Mouse (Mus musculus) Patski (cell line): ENCODE measurements around the gene Pdpk1. TPM values are rescaled to one million over a fixed set of nuclear protein-coding genes. Genes with fewer than 3 reads are reported as not detected.

Experiments used
- ATAC-seq: fragments of 100-300 bp; one replicate; pipeline ENCODE4 v1.8.0; 2021
- CTCF ChIA-PET: fragments of 350-600 bp; sonication (Branson Sonifier 250); formaldehyde crosslinking; loops from one replicate; lab custom pipeline; 2022; ENCODE audit warnings: inconsistent platforms; lab: Charles Lee
- POLR2A ChIA-PET: fragments of 350-600 bp; sonication (Branson Sonifier 250); formaldehyde crosslinking; loops from one replicate; lab custom pipeline; 2022; ENCODE audit warnings: antibody characterized with exemption, inconsistent platforms; lab: Charles Lee
- DNase-seq: peaks from one replicate; pipeline ENCODE4 v3.0.0-alpha.2; 2011; ENCODE audit warnings: low read depth, low spot score
- H3K27me3 ChIP-seq: fragments of 371-371 bp; one replicate; pipeline ENCODE4 v1.5.1; 2021
- CTCF ChIP-seq: fragments of 100-300 bp; IDR thresholded peaks from one replicate; pipeline ENCODE4 v1.5.1; 2021
- in situ Hi-C: fragments of 300-500 bp; cut with MboI; formaldehyde crosslinking; loops from 3 replicates; pipeline ENCODE4 v1.11.1; 2018; ENCODE audit warnings: low pct_unique_long_range_greater_than_20kb, mixed read lengths
- polyA plus RNA-seq: library from polyadenylated mRNA; unstranded; gene quantifications from one replicate; pipeline ENCODE4 v1.2.3, GENCODE M21; 2021

Pdpk1 gene
- polyA plus RNA-seq, 1 experiment from 2014 or later = 31.3 TPM

DNA sequence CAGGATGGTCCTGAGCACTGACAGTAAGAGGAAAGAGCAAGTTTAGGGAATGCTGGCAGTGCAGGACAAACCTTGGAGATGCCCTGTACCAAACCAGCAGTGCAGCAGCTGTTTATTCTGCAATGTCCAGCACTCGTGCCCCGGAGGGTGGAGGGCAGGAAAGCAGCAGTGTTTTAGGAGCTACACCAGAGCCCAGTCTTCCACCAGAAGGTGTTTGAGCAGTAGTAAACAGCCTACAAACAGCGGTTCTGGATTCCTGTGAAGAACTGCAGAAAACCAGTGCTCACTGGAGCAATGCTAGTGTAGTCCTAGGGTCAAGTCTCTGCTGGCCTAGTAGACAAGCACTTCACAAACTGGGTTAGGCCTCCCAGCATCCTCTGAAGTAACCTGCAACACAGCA, 23.5 kb upstream of the Pdpk1 start:
- in situ Hi-C loops = loop anchor here (10.0 kb wide), 1 partner anchor 211 kb away; no protein-coding TSS in a partner anchor
- POLR2A ChIA-PET = no interaction called here
- ATAC-seq = no peak

DNA sequence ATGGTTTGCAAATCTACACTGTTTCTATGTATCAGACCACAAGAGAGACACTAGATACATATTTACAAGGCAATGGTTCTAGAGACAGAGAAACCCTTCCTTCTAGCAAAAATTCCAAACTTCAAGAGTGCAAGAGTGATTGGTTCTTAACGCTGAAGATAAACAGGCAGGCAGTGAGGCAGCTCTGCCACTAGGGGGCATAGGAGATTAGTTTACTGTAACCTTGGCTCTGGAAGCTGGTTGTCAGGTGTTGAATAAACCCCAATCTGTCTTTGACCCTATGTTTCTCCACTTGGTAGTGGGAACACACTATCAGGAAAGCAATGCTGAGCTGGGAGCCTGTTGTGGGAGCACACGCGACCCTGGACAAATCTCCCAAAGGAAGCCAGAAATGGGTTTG, 22.7 kb upstream of the Pdpk1 start:
- no peak for ATAC-seq

More for the DNA sequence above, 23.5 kb upstream of the Pdpk1 start:
- no peak for DNase-seq
- no peaks in the 10 kb centered on the region for H3K27me3 ChIP-seq
- no peak for TF ChIP-seq CTCF
- CTCF ChIA-PET = interaction anchor here (1.0 to 1.5 kb wide), 2 partner anchors 11 to 216 kb away, joined by 3 to 5 read pairs; partner anchors contain the start of gene Amdhd2

DNA sequence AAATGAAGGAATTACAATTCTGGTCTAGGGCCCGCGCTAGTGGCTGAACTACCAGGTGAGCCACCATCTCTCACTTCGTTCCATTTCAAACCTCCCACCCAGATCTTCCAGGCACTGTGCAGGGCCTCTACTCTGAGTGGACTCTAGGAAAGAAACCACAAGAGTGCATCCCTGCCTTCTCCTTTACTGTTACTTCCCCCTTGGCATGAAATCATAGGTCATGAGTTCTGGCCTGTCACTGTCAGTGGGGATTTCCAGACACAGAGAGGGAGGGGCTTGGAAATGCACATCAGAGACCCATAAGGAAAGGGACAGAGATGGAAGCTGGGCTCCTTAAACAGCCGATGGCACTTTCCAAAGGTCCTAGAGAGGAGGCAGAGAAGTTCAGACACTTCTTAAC, 21.0 kb upstream of the Pdpk1 start:
- ATAC-seq (no peak), DNase-seq (no peak)
- no peak for TF ChIP-seq CTCF
- CTCF ChIA-PET = interaction anchor here (1.2 kb wide), 1 partner anchor 8 kb away, joined by 3 read pairs; no protein-coding TSS in a partner anchor
- no peaks in the 10 kb centered on the region for H3K27me3 ChIP-seq
- in situ Hi-C loops = loop anchor here (10.0 kb wide), 1 partner anchor 213 kb away; no protein-coding TSS in a partner anchor
- POLR2A ChIA-PET = interaction anchor here (1.2 kb wide), 1 partner anchor 262 kb away, joined by 3 read pairs; no protein-coding TSS in a partner anchor

More for the DNA sequence above, 22.7 kb upstream of the Pdpk1 start:
- TF ChIP-seq CTCF = peak; percentile 96
- POLR2A ChIA-PET = no interaction called here
- CTCF ChIA-PET = interaction anchor here (0.7 to 1.7 kb wide), 10 partner anchors 9 to 250 kb away, joined by 3 to 5 read pairs (median 3); partner anchors contain the start of genes Amdhd2 and Tedc2
- no peaks in the 10 kb centered on the region for H3K27me3 ChIP-seq
- in situ Hi-C loops = loop anchor here (10.0 kb wide), 1 partner anchor 211 kb away; no protein-coding TSS in a partner anchor
- DNase-seq = no peak

DNA sequence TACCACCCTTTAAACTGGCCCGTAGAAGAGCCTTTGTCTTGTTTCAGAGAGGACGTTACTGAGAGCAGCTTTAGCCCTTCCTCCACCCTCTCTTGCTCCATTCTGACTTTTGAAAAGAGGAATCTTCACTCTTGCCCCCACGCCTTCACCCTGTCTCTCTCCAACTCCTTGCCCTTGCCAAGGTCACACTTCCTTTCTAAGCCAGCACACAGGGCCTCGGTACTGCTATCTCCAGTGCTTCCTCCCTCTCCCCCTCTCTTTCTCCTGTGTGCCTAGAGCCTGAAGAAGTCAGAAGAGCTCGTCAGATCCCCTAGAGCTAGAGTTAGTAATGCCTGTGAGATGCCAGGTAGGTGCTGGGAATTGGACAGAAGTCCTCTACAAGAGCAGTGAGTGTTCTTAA, 20.0 kb upstream of the Pdpk1 start:
- CTCF ChIA-PET = interaction anchor here (1.2 kb wide), 1 partner anchor 9 kb away, joined by 3 read pairs; no protein-coding TSS in a partner anchor
- H3K27me3 ChIP-seq = no peaks in the 10 kb centered on the region
- no peak for TF ChIP-seq CTCF
- in situ Hi-C loops = loop anchor here (10.0 kb wide), 1 partner anchor 214 kb away; no protein-coding TSS in a partner anchor
- DNase-seq (no peak), ATAC-seq (no peak)
- POLR2A ChIA-PET = interaction anchor here (1.1 kb wide), 1 partner anchor 17 kb away, joined by 3 read pairs; no protein-coding TSS in a partner anchor

DNA sequence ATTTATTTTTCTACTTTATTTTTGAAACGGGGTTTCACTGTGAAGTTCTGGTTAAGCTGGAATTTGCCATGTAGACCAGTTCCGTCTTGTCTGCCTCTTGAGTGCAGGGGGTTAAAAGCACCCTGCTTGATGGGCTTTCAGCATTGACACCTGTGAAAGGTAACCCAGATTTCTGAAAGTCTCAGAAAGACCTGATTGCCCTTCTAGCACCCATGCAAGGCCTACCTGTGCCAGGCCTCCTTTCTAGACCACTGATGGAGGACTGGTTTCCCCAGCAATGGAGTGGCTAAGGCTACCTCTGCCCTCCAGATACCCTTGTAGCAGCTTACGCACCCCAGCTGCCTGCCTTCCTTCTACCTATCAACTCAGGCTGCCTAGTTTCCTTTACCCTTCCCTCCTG, 19.4 kb upstream of the Pdpk1 start:
- DNase-seq (no peak), ATAC-seq (no peak)
- ChIA-PET POLR2A (interaction anchor here (0.8 to 1.1 kb wide), 2 partner anchors 16 to 53 kb away, joined by 3 read pairs; no protein-coding TSS in a partner anchor), CTCF (no interaction called here)
- no peak for TF ChIP-seq CTCF
- H3K27me3 ChIP-seq = no peaks in the 10 kb centered on the region
- in situ Hi-C loops = loop anchor here (10.0 kb wide), 1 partner anchor 215 kb away; no protein-coding TSS in a partner anchor

DNA sequence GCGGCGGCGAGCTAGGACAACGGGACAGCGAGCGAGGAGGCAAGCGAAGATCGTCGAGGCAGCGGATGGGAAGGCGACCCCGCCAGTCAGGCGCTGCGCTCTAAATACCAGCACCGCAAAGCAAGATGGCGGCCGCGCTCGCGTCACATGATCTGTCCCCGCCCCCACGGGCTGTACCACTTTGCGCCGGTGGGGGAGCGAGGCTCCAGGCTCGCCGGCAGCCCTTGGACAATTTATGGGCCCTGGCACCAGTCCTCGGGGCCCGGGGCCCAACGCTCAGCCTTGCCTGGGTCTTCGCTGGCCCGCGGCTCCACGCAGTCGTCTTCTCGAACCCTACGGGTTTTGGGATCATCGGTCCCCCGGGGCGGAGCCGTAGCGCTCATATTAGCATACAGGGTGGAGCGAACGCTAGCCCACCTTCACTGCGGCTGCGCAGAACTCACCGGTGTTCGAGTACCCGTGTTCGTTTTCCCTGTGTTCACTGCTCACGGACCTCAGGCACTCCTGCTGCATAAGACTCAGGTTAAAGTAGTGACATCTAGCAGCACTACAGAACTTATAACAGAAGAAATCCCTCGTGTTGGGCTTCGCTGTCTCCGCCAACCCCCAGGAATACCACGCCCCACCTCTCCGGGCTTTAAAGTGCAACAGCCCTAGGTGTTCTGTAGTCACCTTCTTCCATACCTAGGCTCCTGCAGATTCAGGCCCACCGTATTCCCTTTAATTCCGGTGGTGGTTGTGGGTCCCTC, 18.8 kb upstream of the Pdpk1 start, which contains the start of gene Atp6v0c:
TSS of gene Atp6v0c (minus strand) at position 386 of the 749 bp plus-strand sequence.
- peak; percentile 76 for DNase-seq
- in situ Hi-C loops = loop anchor here (10.0 kb wide), 1 partner anchor 215 kb away; no protein-coding TSS in a partner anchor
- ChIA-PET CTCF (no interaction called here), POLR2A (interaction anchor here (0.6 to 1.5 kb wide), 6 partner anchors 16 to 240 kb away, joined by 3 to 6 read pairs (median 3); no protein-coding TSS in a partner anchor)
- no peaks in the 10 kb centered on the region for H3K27me3 ChIP-seq
- ATAC-seq = peak; percentile 73
- no peak for TF ChIP-seq CTCF

DNA sequence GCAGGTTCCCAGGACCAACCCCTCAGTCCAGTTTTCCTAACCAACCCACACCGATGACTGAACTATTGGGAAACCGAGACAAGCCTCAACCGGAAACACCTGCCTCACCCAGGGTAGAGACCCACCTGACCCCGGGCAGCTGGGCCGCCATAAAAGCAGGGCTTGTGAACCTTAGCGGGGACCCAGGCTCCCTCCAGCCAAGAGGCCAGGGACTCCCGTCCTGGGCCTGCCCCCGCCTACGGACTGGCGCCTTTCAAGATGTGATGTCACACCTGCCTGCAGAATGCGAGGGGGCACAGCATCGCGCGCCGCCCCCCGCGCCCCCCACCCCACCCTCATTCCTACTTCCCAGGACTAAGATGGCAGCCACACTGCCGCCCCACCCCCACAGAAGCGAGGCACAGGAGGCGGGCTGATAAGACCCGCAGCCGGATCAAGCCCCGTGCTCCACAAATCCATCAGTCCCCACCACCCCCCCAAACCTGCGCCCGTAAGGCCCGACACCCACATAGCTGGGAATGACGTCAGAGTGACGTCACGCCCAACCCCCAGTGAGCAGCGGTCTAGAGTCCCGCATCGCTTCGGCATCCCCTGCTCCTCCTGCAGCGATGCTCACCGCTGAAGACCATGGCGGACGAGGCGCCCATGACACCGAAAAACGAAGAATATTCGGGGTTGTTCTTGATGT, 18.0 kb upstream of the Pdpk1 start:
- POLR2A ChIA-PET = interaction anchor here (0.6 to 1.5 kb wide), 4 partner anchors 15 to 240 kb away, joined by 3 to 6 read pairs (median 3); no protein-coding TSS in a partner anchor
- ATAC-seq = peak; percentile 32
- no peak for TF ChIP-seq CTCF
- DNase-seq = no peak
- no peaks in the 10 kb centered on the region for H3K27me3 ChIP-seq
- in situ Hi-C loops = no loop called here
- CTCF ChIA-PET = interaction anchor here (1.2 kb wide), 1 partner anchor 16 kb away, joined by 3 read pairs; no protein-coding TSS in a partner anchor

DNA sequence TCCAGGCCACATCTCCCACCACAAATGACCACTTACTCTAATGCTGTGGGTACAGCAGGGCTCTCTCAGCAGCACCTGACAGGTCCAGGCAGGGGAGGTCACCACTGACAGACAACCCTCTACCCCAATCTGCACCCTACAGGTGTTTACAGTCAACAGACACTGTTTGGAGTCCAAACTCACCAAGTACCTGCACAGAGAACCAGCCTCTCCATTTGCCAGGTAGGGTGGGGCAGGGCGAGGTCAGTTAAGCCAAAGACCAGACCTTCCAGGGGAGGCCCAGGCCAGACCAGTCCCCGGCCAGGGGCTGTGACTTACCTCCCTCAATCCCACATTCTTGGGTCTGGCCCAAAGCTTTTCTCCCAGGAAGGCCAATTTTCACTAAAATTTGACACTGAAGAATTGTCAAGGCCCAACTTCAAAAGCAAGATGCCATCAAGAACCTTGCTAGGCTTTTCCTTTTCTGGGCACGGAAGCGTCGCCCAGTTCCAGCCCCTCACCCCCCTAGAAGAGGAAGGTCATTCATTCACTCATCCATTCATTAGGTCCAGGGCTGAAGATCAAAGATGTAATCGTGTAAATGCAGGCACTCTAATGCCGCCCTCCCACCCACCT, 17.3 kb upstream of the Pdpk1 start:
- H3K27me3 ChIP-seq = no peaks in the 10 kb centered on the region
- no peak for TF ChIP-seq CTCF
- ChIA-PET CTCF (interaction anchor here (0.7 to 1.2 kb wide), 2 partner anchors 15 kb away, joined by 3 read pairs; no protein-coding TSS in a partner anchor), POLR2A (interaction anchor here (1.5 kb wide), 1 partner anchor 15 kb away, joined by 6 read pairs; no protein-coding TSS in a partner anchor)
- in situ Hi-C loops = no loop called here
- ATAC-seq (no peak), DNase-seq (no peak)

DNA sequence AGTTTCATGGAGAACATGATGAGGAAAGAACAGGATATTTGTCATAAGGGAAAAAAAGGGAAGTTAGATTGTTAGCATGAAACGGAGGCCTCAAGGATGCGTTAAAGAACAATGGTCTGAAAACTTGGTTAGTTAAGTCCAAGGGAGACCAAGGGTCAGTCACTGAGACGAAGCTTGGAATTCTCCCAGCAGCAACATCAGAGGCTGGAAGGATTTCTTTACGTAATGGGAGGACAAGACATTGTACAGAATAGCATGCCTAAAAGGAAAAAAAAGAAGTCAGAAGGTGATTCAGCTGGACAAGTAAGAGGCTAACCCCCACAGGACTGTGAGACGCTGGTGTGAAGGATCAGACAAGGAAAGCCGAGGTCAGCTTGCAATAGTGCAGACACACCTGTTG, 16.4 kb upstream of the Pdpk1 start:
- TF ChIP-seq CTCF = no peak
- ChIA-PET POLR2A (no interaction called here), CTCF (interaction anchor here (0.7 kb wide), 1 partner anchor 14 kb away, joined by 3 read pairs; no protein-coding TSS in a partner anchor)
- DNase-seq (no peak), ATAC-seq (no peak)
- H3K27me3 ChIP-seq = no peaks in the 10 kb centered on the region
- in situ Hi-C loops = no loop called here
